Mouse (Mus musculus) urinary bladder, adult 18-20 months (tissue): ENCODE data around the gene Lrrk1.
A peak's percentile ranks its signal among the peaks of the same experiment; 100 is the strongest.

ENCODE experiments used
- DNase-seq, 2 experiments: peaks; one replicate each; pipeline ENCODE4 v3.0.0; 2022; ENCODE audit warnings: low spot score in 2 of 2, mixed read lengths in 2 of 2

Lrrk1 gene

GRCm38 (mm10) chr7:66301486-66301885 lies 86.7 kb downstream of the Lrrk1 start:
- DNase-seq, result no peak

GRCm38 (mm10) chr7:66300680-66301079 lies 87.5 kb downstream of the Lrrk1 start:
- peak in 1 of 2 experiments; percentile 52 for DNase-seq

- no peak for DNase-seq
Measured at GRCm38 (mm10) chr7:66297656-66298021, 90.5 kb downstream of the Lrrk1 start.

DNA sequence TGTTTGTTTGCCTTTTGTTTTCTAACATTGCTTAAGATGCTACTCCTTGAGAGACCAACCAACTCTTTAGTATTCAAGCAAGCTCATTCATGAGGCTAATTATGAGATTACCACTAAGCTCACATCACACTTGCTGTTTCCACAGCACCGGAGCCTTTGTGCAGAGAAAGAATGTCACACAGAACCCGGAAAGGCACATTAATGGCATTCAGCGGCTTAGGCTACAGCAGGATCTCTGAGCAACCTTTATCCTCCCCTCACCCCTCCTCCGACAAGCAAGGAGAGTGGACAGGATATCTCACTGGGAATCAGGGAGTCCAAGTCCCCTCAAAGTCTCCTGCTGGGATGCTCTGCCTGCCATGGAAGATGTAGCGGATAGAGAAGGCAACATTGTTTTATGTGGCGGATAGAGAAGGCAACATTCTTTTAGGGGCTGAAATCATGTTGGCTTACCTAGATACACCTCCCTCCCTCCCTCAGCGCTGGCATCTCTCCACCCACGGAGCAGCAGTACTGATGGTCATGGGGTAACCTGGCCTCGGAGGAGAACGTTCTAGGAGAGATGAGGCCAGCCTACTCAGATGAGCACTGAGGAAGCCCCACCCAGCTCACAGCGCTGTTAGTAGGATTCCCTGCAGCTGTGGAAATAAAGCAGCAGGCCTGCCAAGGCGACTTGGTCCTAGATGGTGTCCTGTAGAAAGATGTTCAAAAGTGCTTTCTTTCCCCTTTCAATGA lies 91.1 kb downstream of the Lrrk1 start:
- DNase-seq, result no peak

- peak in 1 of 2 experiments; percentile 29 for DNase-seq
Measured at GRCm38 (mm10) chr7:66292552-66293376, 95.4 kb downstream of the Lrrk1 start.

GRCm38 (mm10) chr7:66292010-66292409 lies 96.1 kb downstream of the Lrrk1 start:
- DNase-seq, result no peak

GRCm38 (mm10) chr7:66282984-66283612 lies 105.1 kb downstream of the Lrrk1 start:
- no peak for DNase-seq

DNA sequence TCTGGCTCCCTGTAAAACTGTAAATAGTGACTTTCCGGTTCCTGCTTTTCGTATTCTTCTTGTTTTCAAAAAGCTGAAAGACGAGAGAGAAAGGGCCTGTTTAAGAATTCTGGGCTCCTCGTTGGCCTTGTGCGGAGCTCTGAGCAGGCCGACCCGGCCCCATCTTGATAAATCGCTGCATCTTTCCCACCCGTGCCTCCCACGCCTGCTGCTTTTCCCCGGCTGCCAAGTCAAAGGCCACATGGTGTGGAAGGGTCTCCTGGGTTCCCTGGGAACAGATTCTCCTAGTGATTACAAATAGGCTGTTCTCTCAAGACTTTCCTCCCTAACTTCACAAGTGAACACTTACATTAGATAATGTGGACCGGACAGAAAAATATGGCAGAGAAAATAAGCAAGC lies 105.9 kb downstream of the Lrrk1 start:
- no peak for DNase-seq

- DNase-seq, result no peak
Measured at GRCm38 (mm10) chr7:66278001-66278400, 110.1 kb downstream of the Lrrk1 start.

GRCm38 (mm10) chr7:66273494-66273893 lies 114.7 kb downstream of the Lrrk1 start:
- DNase-seq, result no peak

DNA sequence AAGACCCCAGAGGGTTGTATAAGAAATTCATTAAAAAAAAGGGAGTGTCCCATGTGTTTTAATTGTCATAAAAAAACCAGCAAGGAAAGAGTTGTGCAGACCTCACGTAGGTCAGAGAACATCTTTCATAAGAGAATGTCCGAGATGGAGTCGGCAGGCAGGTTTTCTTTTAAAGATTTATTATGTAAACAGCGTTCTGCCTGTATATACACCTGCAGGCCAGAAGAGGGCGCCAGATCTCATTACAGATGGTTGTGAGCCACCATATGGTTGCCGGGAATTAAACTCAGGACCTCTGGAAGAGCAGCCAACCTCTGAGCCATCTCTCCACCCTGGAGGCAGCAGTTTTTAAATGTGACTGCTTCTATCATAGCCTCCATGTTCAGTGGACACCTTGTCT lies 116.9 kb downstream of the Lrrk1 start:
- DNase-seq, result no peak

DNA sequence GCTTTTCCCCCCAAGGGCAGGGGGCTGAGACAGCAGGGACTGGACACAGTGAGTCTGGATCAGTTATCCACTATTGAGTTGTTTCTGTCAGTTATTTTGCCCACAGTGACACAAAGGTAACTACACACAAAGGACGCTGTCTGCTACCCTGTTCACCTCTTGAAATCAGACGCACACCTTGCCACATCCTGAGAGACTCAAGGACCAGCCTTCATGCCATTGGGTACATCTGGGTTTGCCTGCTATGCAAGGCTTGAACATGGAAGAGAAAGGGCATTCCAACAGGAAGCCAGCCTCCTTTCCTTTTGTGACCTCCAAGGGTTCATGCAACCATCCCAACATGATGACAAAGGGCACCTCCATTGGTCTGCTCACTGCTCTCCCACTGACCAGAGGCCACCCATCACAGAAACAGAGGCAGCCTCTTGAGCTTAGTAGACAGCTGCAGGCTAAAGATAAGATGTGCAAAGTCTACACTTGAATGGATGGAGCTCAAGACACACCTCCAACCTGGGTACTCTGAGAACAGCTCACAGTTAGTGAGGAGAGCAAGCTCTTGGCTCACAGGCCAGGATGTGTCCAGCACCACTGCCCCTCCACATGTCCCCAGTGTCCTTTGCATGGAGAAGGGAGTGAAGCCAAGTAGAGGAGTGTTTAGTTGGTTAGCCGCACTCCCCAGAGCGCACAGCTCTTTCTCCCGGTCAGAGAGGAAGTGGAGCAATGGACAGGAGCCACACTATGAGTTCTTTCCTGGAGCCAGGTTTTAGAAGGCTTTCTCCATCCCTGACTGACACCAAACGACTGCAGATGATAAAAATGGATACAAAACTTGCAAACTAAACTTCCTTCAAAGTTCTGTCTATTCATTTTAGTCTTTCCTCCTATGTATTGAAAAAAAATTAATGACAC lies 121.0 kb downstream of the Lrrk1 start:
- no peak for DNase-seq

DNA sequence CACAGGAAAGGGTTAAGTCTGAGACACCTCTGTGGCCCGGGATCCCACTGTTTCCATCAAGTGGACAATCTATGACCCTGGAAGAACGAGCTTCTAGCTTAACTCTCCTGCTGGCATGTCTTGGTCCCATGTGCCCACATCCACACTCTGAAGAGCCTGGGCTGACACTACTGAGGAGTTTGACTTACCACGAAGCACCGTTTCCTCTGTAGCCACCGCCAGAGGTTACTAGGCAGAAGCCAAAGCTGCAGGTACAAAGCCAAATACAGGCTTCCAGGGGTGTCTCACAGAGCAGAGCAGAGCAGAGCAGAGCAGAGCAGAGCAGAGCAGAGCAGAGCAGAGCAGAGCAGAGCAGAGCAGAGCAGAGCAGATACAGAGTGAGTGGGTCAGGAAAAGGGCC lies 124.7 kb downstream of the Lrrk1 start:
- no peak for DNase-seq

DNA sequence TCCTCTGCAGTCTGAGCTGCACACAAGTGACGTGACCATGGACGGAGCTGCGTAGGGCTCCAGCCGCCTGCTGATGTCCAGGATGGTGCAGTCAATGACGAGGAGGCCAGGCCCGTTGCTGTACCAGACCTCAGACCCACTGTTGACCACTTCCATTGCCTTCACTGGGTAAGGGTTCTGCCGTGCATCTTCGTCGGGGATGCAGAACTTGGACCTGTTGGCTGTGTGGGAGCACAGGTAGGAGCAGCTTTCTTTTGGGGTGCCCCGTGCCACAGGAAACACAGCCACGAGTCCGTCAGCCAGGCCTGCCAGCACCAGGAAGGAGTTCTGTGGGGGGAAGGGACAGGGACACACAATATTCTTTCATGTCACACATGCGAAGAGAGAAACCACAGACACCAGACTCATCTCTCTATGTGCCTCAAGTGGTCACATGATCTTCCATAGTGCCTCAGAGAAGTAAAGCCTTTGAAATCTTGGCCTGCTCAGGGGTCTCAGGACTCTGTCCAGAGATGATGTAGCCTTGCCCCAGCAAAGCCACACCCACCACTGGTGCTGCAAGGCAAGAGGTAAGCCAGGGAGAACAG lies 125.5 kb downstream of the Lrrk1 start:
- DNase-seq, result no peak

DNA sequence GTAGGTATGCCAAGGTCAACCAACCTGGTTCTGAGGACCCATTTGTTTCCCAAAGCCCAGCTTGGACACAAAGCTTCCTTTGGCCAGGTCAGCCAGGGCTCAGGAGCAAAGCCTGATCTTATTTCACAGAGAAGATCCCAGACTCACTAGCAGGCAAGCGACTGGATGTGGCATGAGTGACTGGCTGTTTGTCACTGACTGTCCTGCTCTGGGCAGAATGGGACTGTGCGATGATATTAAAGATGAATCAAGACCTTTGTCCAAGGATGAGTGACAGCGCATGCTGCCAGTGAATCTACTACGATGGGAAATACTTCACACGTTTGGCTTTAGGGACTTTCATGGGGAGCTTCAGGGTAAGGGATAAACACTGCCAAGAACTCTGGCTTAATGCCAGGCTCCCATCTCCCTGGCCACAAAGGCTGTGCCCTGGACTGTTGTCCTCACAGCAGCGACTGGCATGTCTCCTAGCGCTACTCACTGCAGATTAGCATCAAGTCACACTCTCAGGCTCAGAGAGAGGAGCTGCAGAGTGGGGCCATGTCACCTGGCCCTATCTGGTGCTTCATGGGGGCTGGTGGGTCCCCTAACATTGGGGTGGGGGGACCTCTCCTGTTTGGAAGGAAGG lies 127.3 kb downstream of the Lrrk1 start:
- DNase-seq, result no peak

DNA sequence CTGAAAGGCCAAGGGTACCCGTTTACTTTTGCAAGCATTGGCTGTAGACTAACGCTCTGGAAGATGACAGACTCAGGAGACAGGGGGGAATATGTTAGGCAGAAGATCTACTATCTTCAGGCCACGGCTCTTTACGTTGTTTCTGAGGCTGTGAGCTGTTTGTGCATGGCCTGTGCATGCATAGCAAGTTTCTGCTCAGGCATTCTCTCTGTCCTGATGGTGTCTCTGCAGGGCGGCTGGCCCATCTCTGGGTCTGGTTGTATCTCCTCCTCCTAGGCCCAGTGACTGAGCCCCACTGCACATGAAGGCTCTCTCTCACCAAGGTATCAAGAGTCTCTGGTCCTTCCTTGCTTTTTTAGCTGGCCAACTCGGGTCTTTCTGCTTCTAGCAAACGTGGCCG lies 127.9 kb downstream of the Lrrk1 start:
- no peak for DNase-seq

DNA sequence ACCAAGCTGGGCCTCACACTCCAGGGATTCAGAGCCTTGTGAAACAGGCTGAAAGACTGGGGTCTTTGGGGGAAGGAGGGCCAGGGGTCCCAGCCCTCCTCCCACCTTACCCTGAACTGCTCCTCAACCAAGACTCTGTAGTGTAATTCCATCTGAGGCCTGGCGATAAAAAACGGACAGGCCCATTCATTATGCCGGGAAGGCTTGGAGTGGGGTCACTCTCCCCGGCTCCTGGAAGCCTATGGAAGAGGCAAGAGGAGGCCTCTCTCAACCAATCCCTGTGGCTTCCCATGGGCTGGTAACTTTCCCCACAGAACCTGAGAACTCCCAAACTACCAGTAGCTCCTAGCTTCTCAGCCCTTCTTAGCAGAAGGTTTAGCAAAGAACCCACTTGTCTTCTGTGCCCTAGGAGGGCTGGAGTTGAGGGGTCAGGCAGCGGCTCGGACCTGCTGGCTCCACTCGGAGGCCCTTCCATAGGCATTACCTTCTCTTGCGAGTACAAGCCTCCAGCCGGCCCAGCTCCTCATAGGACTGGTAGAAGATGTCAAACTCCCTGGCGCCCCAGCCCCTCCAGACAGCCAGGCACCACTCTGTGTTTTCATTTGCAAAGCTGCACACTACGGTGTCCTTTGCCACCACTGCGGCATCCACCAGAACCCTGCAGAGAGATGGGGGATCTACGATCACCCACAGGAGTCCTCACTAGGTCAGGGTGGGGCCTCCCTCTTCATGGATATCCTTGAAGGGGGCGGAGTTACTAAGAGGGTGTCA lies 128.5 kb downstream of the Lrrk1 start:
- DNase-seq, result no peak

DNA sequence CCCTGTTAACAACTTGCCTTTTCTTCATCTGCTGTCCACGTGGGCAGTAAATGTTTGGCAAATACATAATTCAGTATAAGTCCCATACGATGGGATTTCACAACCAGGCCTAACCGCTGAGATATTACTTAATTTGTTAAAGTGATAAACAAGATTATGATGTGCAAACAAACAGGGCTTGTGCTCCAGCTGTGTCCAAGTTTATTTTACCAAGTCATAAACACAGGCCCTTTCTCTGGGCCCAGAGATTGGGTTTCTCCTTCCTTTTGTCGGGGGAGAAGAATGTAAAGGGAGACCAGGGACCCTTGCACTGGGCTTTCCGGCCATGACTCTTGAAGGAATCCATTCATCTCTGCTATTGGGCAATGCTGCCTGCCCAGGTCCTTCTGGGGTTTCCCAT lies 129.2 kb downstream of the Lrrk1 start:
- DNase-seq, result no peak

DNA sequence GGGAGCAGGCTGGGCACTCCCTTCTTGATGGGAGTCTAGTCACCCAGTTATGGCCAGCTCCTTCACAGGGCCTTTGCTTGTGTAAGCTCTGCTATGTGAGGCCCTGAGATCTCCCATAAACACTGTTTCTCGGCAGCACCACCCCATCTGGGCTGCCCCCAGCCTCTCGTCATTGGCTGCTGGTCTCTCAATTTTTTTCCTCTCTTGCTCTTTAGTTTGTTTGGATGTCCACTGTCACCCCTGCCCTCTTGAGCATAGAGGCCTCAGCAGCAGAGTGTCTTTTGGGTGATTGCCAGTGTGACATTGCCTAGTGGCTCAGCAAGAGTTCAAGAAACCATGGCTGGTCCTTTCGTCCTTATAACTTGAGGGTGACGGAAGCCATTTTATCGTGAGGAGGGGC lies 130.9 kb downstream of the Lrrk1 start:
- no peak for DNase-seq

GRCm38 (mm10) chr7:66256441-66256840 lies 131.7 kb downstream of the Lrrk1 start:
- no peak for DNase-seq
